Mouse (Mus musculus) gastrocnemius, postnatal 4 days (tissue): ENCODE data around the gene Ptprf. TPM values are rescaled to one million over a fixed set of nuclear protein-coding genes. Genes with fewer than 3 reads are reported as not detected.

Experiments used
- DNase-seq, 2 experiments: peaks; one replicate each; pipeline ENCODE4 v3.0.0; 2021 to 2022; ENCODE audit warnings: low spot score in 2 of 2, mixed read lengths in 2 of 2
- microRNA-seq: library from miRNA; unstranded; fragments of <30 nt; microRNA quantifications from one replicate; pipeline ENCODE4 v1.2.0, GENCODE M21; 2021
- total RNA-seq, 2 experiments: library from RNA; stranded (reverse); gene quantifications; 2 replicates each; pipeline ENCODE4 v1.2.3; 2021

The Ptprf gene
- total RNA-seq, 2 experiments from 2014 or later = 28.9 to 30.0 TPM

GRCm38 (mm10) chr4:118216726-118217595 lies 74.2 kb downstream of the Ptprf start:
- DNase-seq = peak; percentile 42 to 63

- DNase-seq = no peak
Measured at GRCm38 (mm10) chr4:118214891-118215290, 76.3 kb downstream of the Ptprf start.

GRCm38 (mm10) chr4:118206918-118207640 lies 84.1 kb downstream of the Ptprf start:
- DNase-seq = no peak

GRCm38 (mm10) chr4:118205906-118206305 lies 85.3 kb downstream of the Ptprf start:
- DNase-seq = no peak

- no peak for DNase-seq
Measured at GRCm38 (mm10) chr4:118199093-118199492, 92.1 kb downstream of the Ptprf start.

GRCm38 (mm10) chr4:118198606-118199005 lies 92.6 kb downstream of the Ptprf start:
- DNase-seq = no peak

- no peak for DNase-seq
Measured at GRCm38 (mm10) chr4:118196185-118196584, 95.0 kb downstream of the Ptprf start.

- DNase-seq = no peak
Measured at GRCm38 (mm10) chr4:118180301-118181080, 110.7 kb downstream of the Ptprf start.

- DNase-seq = peak; percentile 77 to 92
Measured at GRCm38 (mm10) chr4:118179467-118180300, 111.5 kb downstream of the Ptprf start, which contains the start of gene Kdm4a. TSS of gene Kdm4a (minus strand) at chr4:118180043.

GRCm38 (mm10) chr4:118178952-118179466 lies 112.2 kb downstream of the Ptprf start:
- DNase-seq = no peak

- no peak for DNase-seq
Measured at GRCm38 (mm10) chr4:118172461-118172860, 118.7 kb downstream of the Ptprf start.

- no peak for DNase-seq
Measured at GRCm38 (mm10) chr4:118171006-118171405, 120.2 kb downstream of the Ptprf start.

- DNase-seq = no peak
Measured at GRCm38 (mm10) chr4:118162123-118162522, 129.1 kb downstream of the Ptprf start.

Small RNAs within 50 kb of the gene (microRNA-seq; reads per million reads assigned to microRNA genes)
- not detected for gene Mir7226

Other genes with a start within 250 kb of the Ptprf start
- gene St3gal3, start 156.5 kb downstream of the Ptprf start, total RNA-seq = 10 to 100 TPM; 34.9 to 37.5 TPM
- 10 to 100 TPM; 34.4 to 35.7 TPM for gene Kdm4a, start 111.4 kb downstream of the Ptprf start, total RNA-seq
- 10 to 100 TPM; 16.1 to 18.9 TPM for gene Szt2, start 117.9 kb upstream of the Ptprf start, total RNA-seq
- 10 to 100 TPM; 51.0 to 53.4 TPM for gene Med8, start 117.9 kb upstream of the Ptprf start, total RNA-seq
- gene Elovl1, start 136.7 kb upstream of the Ptprf start, total RNA-seq = 10 to 100 TPM; 39.1 to 39.6 TPM
- 10 to 100 TPM; 27.0 to 32.7 TPM for gene Cdc20, start 145.9 kb upstream of the Ptprf start, total RNA-seq
- gene Mpl, start 166.1 kb upstream of the Ptprf start, total RNA-seq = under 1 TPM in 1 of 2 experiments, not detected in 1; 0.10 TPM
- 10 to 100 TPM; 41.5 to 44.1 TPM for gene Tie1, start 198.7 kb upstream of the Ptprf start, total RNA-seq
- gene 2610528J11Rik, start 235.6 kb upstream of the Ptprf start, total RNA-seq = not detected